10 mouse cellular contexts compared by ENCODE assay signal in genomic region chr11:117606137-117606536, GRCm38 (mm10). TPM values are rescaled to one million over a fixed set of nuclear protein-coding genes. Genes with fewer than 3 reads are reported as not detected.
DNase-seq lines count a peak whose midpoint lies in the region; ATAC-seq lines count a peak whose summit lies in the region.
"Had no signal": no experiment of that assay in that cellular context is flagged by ENCODE, and none has a peak within 500 bp of the region (broad histone marks: within the 10 kb centered on the region; RNA-seq: fewer than 3 reads in every experiment).

No protein-coding gene starts in this region.

- WGBS in forebrain, embryonic 10.5 days = 44% methylated on average over 9 of the region's 9 CpGs
- 31% methylated on average over 9 of the region's 9 CpGs for WGBS in forebrain, embryonic 15.5 days
- 38% methylated on average over 9 of the region's 9 CpGs for WGBS in lung, embryonic 15.5 days
- WGBS in intestine, embryonic 16.5 days = 32% methylated on average over 9 of the region's 9 CpGs
- 37% methylated on average over 9 of the region's 9 CpGs for WGBS in stomach, embryonic 15.5 days

- peak overlapping the region; percentile 21 for H3K4me3 ChIP-seq in forebrain, embryonic 10.5 days
- no peak overlapping the region for H3K4me3 ChIP-seq in forebrain, embryonic 15.5 days
- no peak overlapping the region for H3K4me3 ChIP-seq in lung, embryonic 15.5 days
- H3K4me3 ChIP-seq in intestine, embryonic 16.5 days (ENCODE audit: low read length) = no peak overlapping the region
- no peak overlapping the region for H3K4me3 ChIP-seq in stomach, embryonic 15.5 days (replicated peaks)

- H3K4me1 ChIP-seq in forebrain, embryonic 10.5 days = peaks cover 77% of the 10 kb centered on the region
- peaks cover 39% of the 10 kb centered on the region for H3K4me1 ChIP-seq in forebrain, embryonic 15.5 days
- peaks cover 18% of the 10 kb centered on the region for H3K4me1 ChIP-seq in lung, embryonic 15.5 days
- 0 out of 2 replicates have a peak, but pooled peaks cover 2% of the 10 kb centered on the region for H3K4me1 ChIP-seq in intestine, embryonic 16.5 days (ENCODE audit: control insufficient read depth, insufficient read depth, low read length)
- H3K4me1 ChIP-seq in stomach, embryonic 15.5 days = peaks cover 12% of the 10 kb centered on the region; the same call in 1 of the 2 replicates

- DNase-seq in forebrain, embryonic 10.5 days (ENCODE audit: extremely low spot score, low spot score) = no peak
- no peak for DNase-seq in lung, postnatal 4 days
- no peak for DNase-seq in gastrocnemius, postnatal 25 days
- no peak for DNase-seq in Muller cell, postnatal 12 days (ENCODE audit: inconsistent ontology term)
- DNase-seq: gastrocnemius, postnatal 14 days; layer of hippocampus, postnatal 36 days had no signal

- H3K27ac ChIP-seq in forebrain, embryonic 10.5 days = peak overlapping the region; percentile 16; the same call in 1 of the 2 replicates
- no peak overlapping the region for H3K27ac ChIP-seq in forebrain, embryonic 15.5 days (replicated peaks)
- no peak overlapping the region for H3K27ac ChIP-seq in lung, embryonic 15.5 days
- H3K27ac ChIP-seq in intestine, embryonic 16.5 days (ENCODE audit: low read length) = no peak overlapping the region
- no peak overlapping the region for H3K27ac ChIP-seq in stomach, embryonic 15.5 days

- H3K9ac ChIP-seq in forebrain, embryonic 15.5 days (replicated peaks) = no peak overlapping the region
- H3K9ac ChIP-seq in lung, embryonic 15.5 days = no peak overlapping the region
- 0 out of 2 replicates have a peak overlapping the region, but pooled peaks have one; percentile 21 for H3K9ac ChIP-seq in intestine, embryonic 16.5 days (ENCODE audit: low read depth, low read length)
- no peak overlapping the region for H3K9ac ChIP-seq in stomach, embryonic 15.5 days

- no peak for ATAC-seq in forebrain, embryonic 15.5 days (replicated peaks)
- ATAC-seq in lung, embryonic 15.5 days (ENCODE audit: borderline replicate concordance, extremely low read depth, low FRiP score, low TSS enrichment) = no peak
- no peak for ATAC-seq in intestine, embryonic 16.5 days
- no peak for ATAC-seq in stomach, embryonic 15.5 days (ENCODE audit: insufficient read depth, low FRiP score, low read depth)

- H3K36me3 ChIP-seq in forebrain, embryonic 10.5 days (replicated peaks) = no peaks in the 10 kb centered on the region
- H3K36me3 ChIP-seq in forebrain, embryonic 15.5 days = no peaks in the 10 kb centered on the region
- no peaks in the 10 kb centered on the region for H3K36me3 ChIP-seq in lung, embryonic 15.5 days
- no peaks in the 10 kb centered on the region for H3K36me3 ChIP-seq in intestine, embryonic 16.5 days (ENCODE audit: control insufficient read depth, insufficient read depth, low read length)
- no peaks in the 10 kb centered on the region for H3K36me3 ChIP-seq in stomach, embryonic 15.5 days

- no peaks in the 10 kb centered on the region for H3K9me3 ChIP-seq in forebrain, embryonic 10.5 days
- H3K9me3 ChIP-seq in forebrain, embryonic 15.5 days = no peaks in the 10 kb centered on the region
- no peaks in the 10 kb centered on the region for H3K9me3 ChIP-seq in lung, embryonic 15.5 days
- no peaks in the 10 kb centered on the region for H3K9me3 ChIP-seq in intestine, embryonic 16.5 days (ENCODE audit: control insufficient read depth, low read length)
- H3K9me3 ChIP-seq in stomach, embryonic 15.5 days = no peaks in the 10 kb centered on the region

- peaks cover 71% of the 10 kb centered on the region for H3K27me3 ChIP-seq in forebrain, embryonic 10.5 days (ENCODE audit: poor library complexity, severe bottlenecking)
- no peaks in the 10 kb centered on the region for H3K27me3 ChIP-seq in forebrain, embryonic 15.5 days
- peaks cover 24% of the 10 kb centered on the region; the same call in 1 of the 2 replicates for H3K27me3 ChIP-seq in lung, embryonic 15.5 days
- no peaks in the 10 kb centered on the region; the same call in 1 of the 2 replicates for H3K27me3 ChIP-seq in intestine, embryonic 16.5 days (replicated peaks; ENCODE audit: control insufficient read depth, insufficient read depth, low read length)
- H3K27me3 ChIP-seq in stomach, embryonic 15.5 days (replicated peaks) = peaks cover 5% of the 10 kb centered on the region; the same call in 1 of the 2 replicates

- H3K4me2 ChIP-seq in forebrain, embryonic 15.5 days (replicated peaks) = no peak overlapping the region
- H3K4me2 ChIP-seq in lung, embryonic 15.5 days = peak overlapping the region; percentile 40
- peak overlapping the region; percentile 14; the same call in 1 of the 2 replicates for H3K4me2 ChIP-seq in intestine, embryonic 16.5 days (ENCODE audit: low read depth, low read length)
- H3K4me2 ChIP-seq in stomach, embryonic 15.5 days = peak overlapping the region; percentile 27; the same call in 1 of the 2 replicates

RNA-seq across cellular contexts. Expression of gene Tnrc6c, which starts 48.0 kb away (rescaled TPM):
- 11.3 and 12.0 TPM in 2 replicates for polyA plus RNA-seq in forebrain, embryonic 10.5 days (2016; fragmentation: Nextera tagmentation; extraction: Ambion mirVana)
- 29.2 and 31.0 TPM in 2 replicates for polyA plus RNA-seq in forebrain, embryonic 15.5 days (2015; fragmentation: Nextera tagmentation; extraction: Ambion mirVana)
- polyA plus RNA-seq in lung, embryonic 15.5 days (2015; fragmentation: Nextera tagmentation; extraction: Ambion mirVana) = 9.0 and 10.7 TPM in 2 replicates
- 6.6 and 6.8 TPM in 2 replicates for polyA plus RNA-seq in intestine, embryonic 16.5 days (2015; fragmentation: Nextera tagmentation; extraction: Ambion mirVana)
- polyA plus RNA-seq in stomach, embryonic 15.5 days (2015; fragmentation: Nextera tagmentation; extraction: Ambion mirVana) = 11.6 and 12.2 TPM in 2 replicates
- 10 to 100 TPM; 17.2 to 18.2 TPM for total RNA-seq in gastrocnemius, postnatal 25 days (2021)
